ENCODE assay signal across 15 mouse cellular contexts in the genomic region with DNA sequence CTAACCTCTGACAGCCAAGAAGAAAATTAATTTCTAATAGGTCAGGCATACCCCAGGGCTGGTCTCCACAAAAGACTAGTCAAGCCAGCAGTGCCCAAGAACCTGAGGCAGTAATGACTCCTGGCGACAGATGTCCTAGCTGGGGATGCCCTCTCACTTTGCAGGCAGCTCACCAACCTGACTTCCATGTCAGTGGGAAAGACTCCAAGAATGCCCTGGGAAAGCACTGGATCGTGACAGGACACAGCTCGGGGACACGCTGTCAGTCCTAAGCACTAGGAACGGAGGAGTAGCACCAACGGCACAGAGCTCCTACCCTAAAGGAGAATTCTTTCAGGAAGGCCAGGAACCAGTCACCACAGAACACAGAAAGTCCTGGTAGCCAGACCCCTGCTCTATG. TPM values are rescaled to one million over a fixed set of nuclear protein-coding genes. Genes with fewer than 3 reads are reported as not detected.
DNase-seq lines count a peak whose midpoint lies in the region; TF ChIP-seq lines count a peak whose summit lies in the region.
"Had no signal": no experiment of that assay in that cellular context is flagged by ENCODE, and none has a peak within 500 bp of the region (broad histone marks: within the 10 kb centered on the region; RNA-seq: fewer than 3 reads in every experiment).

No protein-coding gene starts in this region.

- no peak overlapping the region; the same call in 1 of the 2 replicates for H3K27ac ChIP-seq in kidney, adult 2 months (ENCODE audit: insufficient read depth, low read depth, low read length)
- H3K27ac ChIP-seq in thymus, adult 2 months (ENCODE audit: control insufficient read depth, insufficient read depth, low read length) = peak overlapping the region; percentile 49
- H3K27ac ChIP-seq: left cerebral cortex, adult 2 months; limb, embryonic 12.5 days; neural tube, embryonic 12.5 days had no signal

- H3K4me1 ChIP-seq in kidney, adult 2 months (ENCODE audit: control insufficient read depth, insufficient read depth, low read length) = peaks cover 4% of the 10 kb centered on the region; the same call in 1 of the 2 replicates
- peaks cover 67% of the 10 kb centered on the region for H3K4me1 ChIP-seq in thymus, adult 2 months (replicated peaks; ENCODE audit: control insufficient read depth, insufficient read depth, low read length)
- H3K4me1 ChIP-seq: limb, embryonic 12.5 days; neural tube, embryonic 12.5 days had no signal

- H3K27me3 ChIP-seq in kidney, adult 2 months (replicated peaks; ENCODE audit: control insufficient read depth, insufficient read depth, low read length) = no peaks in the 10 kb centered on the region
- no peaks in the 10 kb centered on the region for H3K27me3 ChIP-seq in thymus, adult 2 months (ENCODE audit: control insufficient read depth, insufficient read depth, low read length)
- H3K27me3 ChIP-seq: limb, embryonic 12.5 days; neural tube, embryonic 12.5 days; Patski had no signal

- H3K4me3 ChIP-seq in kidney, adult 2 months (ENCODE audit: insufficient read depth, low read depth, low read length) = no peak overlapping the region
- H3K4me3 ChIP-seq in thymus, adult 2 months (ENCODE audit: control insufficient read depth, insufficient read depth, low read length) = no peak overlapping the region
- H3K4me3 ChIP-seq: left cerebral cortex, adult 2 months; limb, embryonic 12.5 days; neural tube, embryonic 12.5 days had no signal

- 35% methylated on average over 6 of the region's 6 CpGs for WGBS in kidney, adult 2 months
- 71% methylated on average over 6 of the region's 6 CpGs for WGBS in thymus, adult 2 months

- peak; percentile 31 for DNase-seq in kidney, adult 2 months
- DNase-seq in kidney, postnatal 25 days = no peak
- DNase-seq in thymus, adult 2 months = no peak
- DNase-seq in thymus, postnatal 14 days = no peak
- peak; percentile 24 to 41 for DNase-seq in cerebellum, postnatal 14 days
- DNase-seq in gastrocnemius, postnatal 25 days = no peak
- DNase-seq in urinary bladder, postnatal 14 days (ENCODE audit: low spot score) = no peak
- DNase-seq: embryo, embryonic 11 days; gastrocnemius, postnatal 10 days; kidney, adult 8-10 months; spleen, adult 18-20 months had no signal

- no peak for TF ChIP-seq CTCF in kidney, adult 2 months (conservative IDR thresholded peaks at IDR 0.05; ENCODE audit: insufficient read depth, insufficient read length, low read depth, low read length)
- TF ChIP-seq CTCF in thymus, adult 2 months (IDR thresholded peaks at IDR 0.05; ENCODE audit: borderline replicate concordance, control insufficient read depth, extremely low read depth, insufficient read depth, low read length, poor library complexity) = no peak

- no peak for TF ChIP-seq POLR2A in kidney, adult 2 months (IDR thresholded peaks at IDR 0.05; ENCODE audit: low read depth, low read length)
- no peak for TF ChIP-seq POLR2A in thymus, adult 2 months (IDR thresholded peaks at IDR 0.05; ENCODE audit: control insufficient read depth, extremely low read depth, insufficient read depth, low read length, poor library complexity)

- H3K36me3 ChIP-seq in kidney, adult 2 months (ENCODE audit: control insufficient read depth, insufficient read depth, low read length) = no peaks in the 10 kb centered on the region
- peaks cover 12% of the 10 kb centered on the region; the same call in 1 of the 2 replicates for H3K36me3 ChIP-seq in thymus, adult 2 months (ENCODE audit: control insufficient read depth, insufficient read depth, low read length)

RNA-seq across cellular contexts. Expression of a gene that starts 28.3 kb away (rescaled TPM):
- polyA plus RNA-seq in kidney, adult 2 months (2012; rRNA removed) = 16.4 and 17.5 TPM in 2 replicates
- polyA plus RNA-seq in thymus, adult 2 months (2012; rRNA removed) = 54.5 and 59.1 TPM in 2 replicates
- total RNA-seq in gastrocnemius, postnatal 25 days (2021) = 1 to 10 TPM; 4.7 to 8.2 TPM

Comparison
In these comparisons a context has a peak if more than half of its experiments do, and no peak if none do; other contexts are left out.
1. DNase-seq: peak in kidney, adult 2 months (single experiment) and cerebellum, postnatal 14 days (2 of 2); none in kidney, postnatal 25 days (0 of 2), thymus, adult 2 months (single experiment), thymus, postnatal 14 days (single experiment), gastrocnemius, postnatal 25 days (single experiment) and urinary bladder, postnatal 14 days (single experiment).